9 mouse cellular contexts compared by ENCODE assay signal in genomic region chr3:150435199-150435598, GRCm38 (mm10).
DNase-seq lines count a peak whose midpoint lies in the region; ATAC-seq and TF ChIP-seq lines count a peak whose summit lies in the region.
"Had no signal": no experiment of that assay in that cellular context is flagged by ENCODE, and none has a peak within 500 bp of the region (broad histone marks: within the 10 kb centered on the region; RNA-seq: fewer than 3 reads in every experiment).

No protein-coding gene starts in this region.

- no peaks in the 10 kb centered on the region for H3K4me1 ChIP-seq in forebrain, embryonic 11.5 days (replicated peaks; ENCODE audit: control insufficient read depth, insufficient read depth, low read length)
- H3K4me1 ChIP-seq in forebrain, embryonic 10.5 days = no peaks in the 10 kb centered on the region
- no peaks in the 10 kb centered on the region for H3K4me1 ChIP-seq in lung, embryonic 15.5 days
- no peaks in the 10 kb centered on the region for H3K4me1 ChIP-seq in lung, adult 2 months (ENCODE audit: control insufficient read depth, insufficient read depth, low read length)
- H3K4me1 ChIP-seq in embryonic facial prominence, embryonic 14.5 days (ENCODE audit: control insufficient read depth, insufficient read depth, low read length) = no peaks in the 10 kb centered on the region

- H3K27me3 ChIP-seq in forebrain, embryonic 11.5 days (ENCODE audit: control insufficient read depth, insufficient read depth, low read length) = no peaks in the 10 kb centered on the region
- no peaks in the 10 kb centered on the region for H3K27me3 ChIP-seq in forebrain, embryonic 10.5 days (ENCODE audit: poor library complexity, severe bottlenecking)
- H3K27me3 ChIP-seq in lung, embryonic 15.5 days = no peaks in the 10 kb centered on the region
- H3K27me3 ChIP-seq in embryonic facial prominence, embryonic 14.5 days (replicated peaks; ENCODE audit: control insufficient read depth, insufficient read depth, low read length) = no peaks in the 10 kb centered on the region

- 0 out of 2 replicates have a peak, but pooled peaks have one; percentile 40 for ATAC-seq in forebrain, embryonic 11.5 days (replicated peaks; ENCODE audit: low FRiP score)
- ATAC-seq in lung, embryonic 15.5 days (ENCODE audit: borderline replicate concordance, extremely low read depth, low FRiP score, low TSS enrichment) = peak; percentile 49; the same call in 1 of the 2 replicates
- ATAC-seq in embryonic facial prominence, embryonic 14.5 days (ENCODE audit: low read depth) = no peak

- no peak for TF ChIP-seq POLR2A in lung, adult 2 months (IDR thresholded peaks at IDR 0.05; ENCODE audit: borderline replicate concordance, extremely low read depth, low read depth, low read length)

- DNase-seq in forebrain, embryonic 11.5 days (ENCODE audit: low spot score) = no peak
- no peak for DNase-seq in forebrain, embryonic 10.5 days (ENCODE audit: extremely low spot score, low spot score)
- no peak for DNase-seq in lung, adult 2 months
- peak; percentile 71 for DNase-seq in embryonic facial prominence, embryonic 14.5 days (ENCODE audit: low spot score)
- DNase-seq in mesoderm, embryonic 11.5 days (ENCODE audit: low read depth, low spot score) = peak; percentile 7
- DNase-seq in natural killer cell, adult 2 months (ENCODE audit: low spot score in 2 of 2) = no peak
- DNase-seq in heart, adult 11 months = no peak
- DNase-seq: gastrocnemius, postnatal 14 days had no signal

- TF ChIP-seq CTCF in lung, adult 2 months (IDR thresholded peaks at IDR 0.05; ENCODE audit: insufficient read depth, low read length) = no peak

- H3K4me3 ChIP-seq in forebrain, embryonic 11.5 days (ENCODE audit: low read depth, low read length) = no peak overlapping the region
- no peak overlapping the region for H3K4me3 ChIP-seq in forebrain, embryonic 10.5 days
- no peak overlapping the region for H3K4me3 ChIP-seq in lung, embryonic 15.5 days
- no peak overlapping the region for H3K4me3 ChIP-seq in lung, adult 2 months (replicated peaks; ENCODE audit: extremely low read depth, low read depth, low read length)
- H3K4me3 ChIP-seq in embryonic facial prominence, embryonic 14.5 days (ENCODE audit: low read depth, low read length) = no peak overlapping the region

- H3K36me3 ChIP-seq in forebrain, embryonic 11.5 days (ENCODE audit: control insufficient read depth, insufficient read depth, low read length) = no peaks in the 10 kb centered on the region
- H3K36me3 ChIP-seq in forebrain, embryonic 10.5 days (replicated peaks) = no peaks in the 10 kb centered on the region
- H3K36me3 ChIP-seq in lung, embryonic 15.5 days = no peaks in the 10 kb centered on the region
- H3K36me3 ChIP-seq in embryonic facial prominence, embryonic 14.5 days (ENCODE audit: control insufficient read depth, insufficient read depth, low read length) = no peaks in the 10 kb centered on the region

- 76% methylated on average over 1 of the region's 1 CpGs for WGBS in forebrain, embryonic 11.5 days
- 82% methylated on average over 1 of the region's 1 CpGs for WGBS in forebrain, embryonic 10.5 days
- 58% methylated on average over 1 of the region's 1 CpGs for WGBS in lung, embryonic 15.5 days
- WGBS in lung, adult 2 months = 74% methylated on average over 1 of the region's 1 CpGs
- 78% methylated on average over 1 of the region's 1 CpGs for WGBS in embryonic facial prominence, embryonic 14.5 days

- H3K9me3 ChIP-seq in forebrain, embryonic 11.5 days (ENCODE audit: control insufficient read depth, low read length) = no peaks in the 10 kb centered on the region
- no peaks in the 10 kb centered on the region for H3K9me3 ChIP-seq in forebrain, embryonic 10.5 days
- H3K9me3 ChIP-seq in lung, embryonic 15.5 days = no peaks in the 10 kb centered on the region
- no peaks in the 10 kb centered on the region for H3K9me3 ChIP-seq in embryonic facial prominence, embryonic 14.5 days (ENCODE audit: control insufficient read depth, low read length)

- no peak overlapping the region for H3K9ac ChIP-seq in forebrain, embryonic 11.5 days (ENCODE audit: low read length)
- no peak overlapping the region for H3K9ac ChIP-seq in lung, embryonic 15.5 days
- no peak overlapping the region for H3K9ac ChIP-seq in embryonic facial prominence, embryonic 14.5 days (ENCODE audit: low read depth, low read length)

- H3K4me2 ChIP-seq in forebrain, embryonic 11.5 days (ENCODE audit: low read depth, low read length, severe bottlenecking) = no peak overlapping the region
- H3K4me2 ChIP-seq in lung, embryonic 15.5 days = no peak overlapping the region
- no peak overlapping the region for H3K4me2 ChIP-seq in embryonic facial prominence, embryonic 14.5 days (ENCODE audit: low read depth, low read length)

- no peak overlapping the region for H3K27ac ChIP-seq in forebrain, embryonic 11.5 days (ENCODE audit: low read depth, low read length)
- H3K27ac ChIP-seq in forebrain, embryonic 10.5 days = no peak overlapping the region
- H3K27ac ChIP-seq in lung, embryonic 15.5 days = no peak overlapping the region
- H3K27ac ChIP-seq in embryonic facial prominence, embryonic 14.5 days (replicated peaks; ENCODE audit: low read depth, low read length) = no peak overlapping the region

Comparison
In these comparisons a context has a peak if more than half of its experiments do, and no peak if none do; other contexts are left out.
1. DNase-seq: peak in embryonic facial prominence, embryonic 14.5 days (single experiment) and mesoderm, embryonic 11.5 days (single experiment); none in forebrain, embryonic 11.5 days (single experiment), forebrain, embryonic 10.5 days (single experiment), lung, adult 2 months (single experiment), natural killer cell, adult 2 months (0 of 2) and heart, adult 11 months (single experiment).